Mouse (Mus musculus) olfactory bulb, adult 2 months (tissue): ENCODE results near the gene Slc22a16. TPM values are rescaled to one million over a fixed set of nuclear protein-coding genes. Genes with fewer than 3 reads are reported as not detected.

Source experiments
- H3K27ac ChIP-seq: fragments of 200-500 bp; 2 replicates; pipeline ENCODE4 v1.5.1; 2012; ENCODE audit warnings: low read depth, low read length; ENCODE audit not compliant: insufficient read depth
- H3K4me1 ChIP-seq: fragments of 200-500 bp; 2 replicates; pipeline ENCODE4 v1.6.1; 2012; ENCODE audit warnings: low read length; ENCODE audit not compliant: control insufficient read depth, insufficient read depth
- H3K4me3 ChIP-seq: fragments of 200-500 bp; 2 replicates; pipeline ENCODE4 v1.5.1; 2012; ENCODE audit warnings: mild to moderate bottlenecking, low read depth, low read length, moderate library complexity; ENCODE audit not compliant: insufficient read depth
- CTCF ChIP-seq: fragments of 200-500 bp; IDR thresholded peaks from 2 replicates; pipeline ENCODE4 v1.5.1; 2012; ENCODE audit warnings: low read depth, mild to moderate bottlenecking, low read length, moderate library complexity; ENCODE audit not compliant: insufficient read depth
- POLR2A ChIP-seq: fragments of 200-500 bp; IDR thresholded peaks from 2 replicates; pipeline ENCODE4 v1.6.1; 2012; ENCODE audit warnings: mild to moderate bottlenecking, low read depth, low read length, moderate library complexity; ENCODE audit not compliant: insufficient read depth
- WGBS: fragments of 180-500 bp; shearing (Covaris S2); methylation state at CpG from one replicate; pipeline ENCODE4 v1.1.7; 2018; 5-methylcytosine and 5-hydroxymethylcytosine counted together
- polyA plus RNA-seq: library from polyadenylated mRNA; stranded (reverse); fragments of >200 nt; gene quantifications from 2 replicates; pipeline ENCODE4 v1.2.4, GENCODE M21; 2012; ENCODE audit warnings: low replicate concordance; ENCODE audit not compliant: missing spikeins, insufficient read depth, insufficient read length

Slc22a16 gene
- polyA plus RNA-seq, 1 experiment, result not detected

GRCm38 (mm10) chr10:40592186-40592585, 22.1 kb downstream of the Slc22a16 start:
- Histone ChIP-seq H3K4me3 (no peak overlapping the region), H3K27ac (no peak overlapping the region), H3K4me1 (no peaks in the 10 kb centered on the region)
- TF ChIP-seq CTCF, result no peak
- TF ChIP-seq POLR2A, result no peak
- WGBS, result 32% methylated on average over 7 of the region's 7 CpGs

- 82% methylated on average over 3 of the region's 3 CpGs for WGBS
- H3K4me3 ChIP-seq, result no peak overlapping the region
- H3K4me1 ChIP-seq, result no peaks in the 10 kb centered on the region
- no peak overlapping the region for H3K27ac ChIP-seq
- TF ChIP-seq POLR2A, result no peak
- TF ChIP-seq CTCF, result no peak
Observed at GRCm38 (mm10) chr10:40597177-40597576, 27.0 kb downstream of the Slc22a16 start.

- Histone ChIP-seq H3K4me1 (no peaks in the 10 kb centered on the region), H3K4me3 (no peak overlapping the region), H3K27ac (peak overlapping the region; percentile 40; the same call in 1 of the 2 replicates)
- TF ChIP-seq POLR2A, result no peak
- TF ChIP-seq CTCF, result no peak
- 24% methylated on average over 6 of the region's 6 CpGs for WGBS
Observed at GRCm38 (mm10) chr10:40604706-40605394, 34.7 kb downstream of the Slc22a16 start.

- no peaks in the 10 kb centered on the region for H3K4me1 ChIP-seq
- H3K27ac ChIP-seq, result no peak overlapping the region
- TF ChIP-seq CTCF (no peak), POLR2A (no peak)
- no peak overlapping the region for H3K4me3 ChIP-seq
Observed at GRCm38 (mm10) chr10:40617973-40618372, 47.8 kb downstream of the Slc22a16 start.

- Histone ChIP-seq H3K4me3 (no peak overlapping the region), H3K4me1 (no peaks in the 10 kb centered on the region), H3K27ac (no peak overlapping the region)
- 70% methylated on average over 1 of the region's 1 CpGs for WGBS
- TF ChIP-seq CTCF (no peak), POLR2A (no peak)
Observed at GRCm38 (mm10) chr10:40619760-40620159, 49.6 kb downstream of the Slc22a16 start.

GRCm38 (mm10) chr10:40629140-40629539, 59.0 kb downstream of the Slc22a16 start:
- Histone ChIP-seq H3K4me1 (peaks cover 11% of the 10 kb centered on the region; the same call in 1 of the 2 replicates), H3K27ac (no peak overlapping the region), H3K4me3 (no peak overlapping the region)
- WGBS, result 82% methylated on average over 7 of the region's 7 CpGs
- TF ChIP-seq CTCF (no peak), POLR2A (no peak)

DNA sequence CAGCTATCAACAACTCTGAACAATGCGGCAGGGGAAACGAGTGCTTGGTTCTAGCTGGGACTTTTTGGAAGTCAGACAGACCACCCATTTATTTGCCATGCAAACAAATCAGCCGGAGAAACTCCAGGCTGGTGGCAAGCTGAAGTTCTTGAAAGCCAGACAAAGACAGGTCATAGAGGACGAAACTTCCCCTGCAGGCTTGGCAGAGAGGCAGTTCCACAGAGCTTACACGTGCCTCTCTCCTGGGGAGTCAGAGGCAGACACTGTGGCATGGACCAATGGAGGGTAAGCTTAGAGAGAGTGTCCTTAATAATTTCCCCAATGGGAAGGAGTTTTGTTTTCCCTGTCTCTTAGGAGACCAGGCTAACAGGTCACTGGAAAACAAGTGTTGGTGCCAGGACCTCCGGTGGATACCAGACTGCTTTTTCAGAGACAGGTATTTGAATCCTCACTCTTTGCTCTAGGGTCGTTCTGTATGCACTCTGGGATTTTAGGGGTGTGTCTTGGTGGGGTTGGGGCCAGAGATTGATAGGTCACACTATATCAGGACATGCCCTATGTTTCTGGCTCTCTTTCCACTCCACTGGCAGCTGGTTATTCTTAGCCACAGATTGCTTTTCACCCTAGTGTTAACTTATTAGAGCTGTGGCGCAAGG, 59.6 kb downstream of the Slc22a16 start, which contains the start of gene Ddo:
TSS of gene Ddo (plus strand) at position 356 of the 656 bp plus-strand sequence.
- Histone ChIP-seq H3K27ac (no peak within 1 kb of the TSS), H3K4me1 (peaks cover 11% of the 10 kb centered on the region; the same call in 1 of the 2 replicates), H3K4me3 (peak within 1 kb of the TSS; percentile 24)
- WGBS, result 32% methylated on average over 8 of the region's 8 CpGs
- TF ChIP-seq POLR2A (no peak), CTCF (no peak)

DNA sequence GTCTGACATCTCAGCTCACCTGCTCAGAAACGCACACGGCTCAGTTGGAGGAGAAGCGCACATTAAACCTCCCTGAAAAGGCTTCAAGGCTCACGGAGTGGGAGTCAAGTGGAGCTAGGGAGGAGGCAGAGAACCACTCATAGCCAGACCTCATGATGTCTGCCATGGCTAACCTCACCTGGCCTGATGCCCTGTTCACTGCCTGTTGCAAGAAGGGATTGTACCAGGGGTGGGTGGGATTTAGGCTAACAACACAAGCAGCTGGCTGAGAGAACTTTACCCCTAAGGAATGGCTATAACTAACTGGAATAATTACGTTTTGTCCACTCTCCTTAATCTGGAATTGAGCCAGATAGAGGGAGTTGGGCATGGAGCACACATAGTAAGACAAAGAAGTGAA, 60.3 kb downstream of the Slc22a16 start:
- TF ChIP-seq CTCF (no peak), POLR2A (no peak)
- peaks cover 11% of the 10 kb centered on the region; the same call in 1 of the 2 replicates for H3K4me1 ChIP-seq
- peak overlapping the region; percentile 24 for H3K4me3 ChIP-seq
- 40% methylated on average over 5 of the region's 5 CpGs for WGBS
- H3K27ac ChIP-seq, result no peak overlapping the region

GRCm38 (mm10) chr10:40630961-40631360, 60.8 kb downstream of the Slc22a16 start:
- TF ChIP-seq CTCF, result no peak
- TF ChIP-seq POLR2A, result no peak
- 76% methylated on average over 9 of the region's 9 CpGs for WGBS
- Histone ChIP-seq H3K4me3 (no peak overlapping the region), H3K4me1 (peaks cover 11% of the 10 kb centered on the region; the same call in 1 of the 2 replicates), H3K27ac (no peak overlapping the region)
